Mouse (Mus musculus) stomach, postnatal 0 days (tissue): ENCODE measurements around the gene Adam1b. TPM values are rescaled to one million over a fixed set of nuclear protein-coding genes. Genes with fewer than 3 reads are reported as not detected.

Experiments used
- ATAC-seq: fragments of 200-750 bp; cut with Nextera tagmentation; 2 replicates; pipeline ENCODE4 v1.8.0; 2017; ENCODE audit not compliant: low FRiP score, low TSS enrichment
- DNase-seq: peaks from one replicate; pipeline ENCODE4 v3.0.0-alpha.2; 2016; ENCODE audit warnings: low spot score
- H3K27ac ChIP-seq: fragments of 300-500 bp; sonication (generic); replicated peaks from 2 replicates; pipeline ENCODE4 v1.5.1; 2014; ENCODE audit warnings: mild to moderate bottlenecking, control low read depth
- H3K27me3 ChIP-seq: fragments of 300-500 bp; sonication (generic); 2 replicates; pipeline ENCODE4 v1.6.1; 2014; ENCODE audit warnings: low read length; ENCODE audit not compliant: control insufficient read depth, insufficient read depth
- H3K36me3 ChIP-seq: fragments of 300-500 bp; sonication (generic); 2 replicates; pipeline ENCODE4 v1.6.1; 2014; ENCODE audit warnings: low read length, mixed read lengths; ENCODE audit not compliant: control insufficient read depth, insufficient read depth
- H3K4me1 ChIP-seq: fragments of 300-500 bp; sonication (generic); replicated peaks from 2 replicates; pipeline ENCODE4 v1.6.1; 2014; ENCODE audit warnings: antibody characterized with exemption; ENCODE audit not compliant: control insufficient read depth, insufficient read depth
- H3K4me2 ChIP-seq: fragments of 300-500 bp; sonication (generic); replicated peaks from 2 replicates; pipeline ENCODE4 v1.6.1; 2014; ENCODE audit warnings: low read depth, mild to moderate bottlenecking, control low read depth, moderate library complexity
- H3K4me3 ChIP-seq: fragments of 300-500 bp; sonication (generic); 2 replicates; pipeline ENCODE4 v1.5.1; 2014; ENCODE audit warnings: low read depth, low read length, control low read depth
- H3K9ac ChIP-seq: fragments of 300-500 bp; sonication (generic); 2 replicates; pipeline ENCODE4 v1.6.1; 2014; ENCODE audit warnings: mild to moderate bottlenecking, low read length, control low read depth, mixed read lengths
- H3K9me3 ChIP-seq: fragments of 300-500 bp; sonication (generic); 2 replicates; pipeline ENCODE4 v1.6.1; 2016; ENCODE audit warnings: low read length; ENCODE audit not compliant: control insufficient read depth
- CTCF ChIP-seq: IDR thresholded peaks from 2 replicates; pipeline ENCODE4 v1.5.1; 2016; ENCODE audit warnings: antibody characterized with exemption, low read depth, mild to moderate bottlenecking, moderate library complexity
- EP300 ChIP-seq: optimal IDR thresholded peaks from 2 replicates; pipeline ENCODE3; 2016; ENCODE audit warnings: antibody characterized with exemption
- WGBS: fragments of 180-500 bp; shearing (Covaris S2); extraction: QIAGEN DNeasy Blood & Tissue Kit; methylation state at CpG from one replicate; pipeline ENCODE4 v1.1.7; 2014; 5-methylcytosine and 5-hydroxymethylcytosine counted together
- polyA plus RNA-seq: library from polyadenylated mRNA; unstranded; fragments of >200 nt; fragmentation: Nextera tagmentation; extraction: Ambion mirVana; gene quantifications from 2 replicates; pipeline ENCODE4 v1.2.1, GENCODE M21; 2015

The Adam1b gene
- polyA plus RNA-seq, result not detected in 2 replicates

DNA sequence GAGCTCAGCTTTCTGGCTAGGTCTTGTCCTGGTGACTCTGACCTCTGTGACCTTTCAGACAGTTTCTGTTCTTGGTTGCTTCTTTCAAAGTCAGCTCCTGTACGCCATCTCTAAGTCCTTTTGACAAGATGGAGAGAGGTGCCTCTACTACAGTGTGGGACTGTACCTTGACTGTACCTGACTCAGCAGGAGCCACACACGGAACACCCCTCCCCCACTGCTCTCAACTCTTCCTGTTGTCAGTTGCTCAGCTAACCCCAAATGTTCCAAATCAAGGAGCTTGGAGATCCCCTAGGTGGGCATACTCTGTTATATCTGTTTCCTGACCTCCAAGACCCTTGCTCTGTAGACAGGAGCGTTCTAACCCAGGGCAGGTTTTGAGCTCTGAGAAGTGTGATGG, at the start of gene Adam1b:
Gene Adam1b, minus strand, starts transcription at position 205 of the 400 bp plus-strand sequence.
- 72% methylated on average over 3 of the region's 3 CpGs for WGBS
- H3K27ac ChIP-seq, result no peak within 1 kb of the TSS
- no peak for ATAC-seq

DNA sequence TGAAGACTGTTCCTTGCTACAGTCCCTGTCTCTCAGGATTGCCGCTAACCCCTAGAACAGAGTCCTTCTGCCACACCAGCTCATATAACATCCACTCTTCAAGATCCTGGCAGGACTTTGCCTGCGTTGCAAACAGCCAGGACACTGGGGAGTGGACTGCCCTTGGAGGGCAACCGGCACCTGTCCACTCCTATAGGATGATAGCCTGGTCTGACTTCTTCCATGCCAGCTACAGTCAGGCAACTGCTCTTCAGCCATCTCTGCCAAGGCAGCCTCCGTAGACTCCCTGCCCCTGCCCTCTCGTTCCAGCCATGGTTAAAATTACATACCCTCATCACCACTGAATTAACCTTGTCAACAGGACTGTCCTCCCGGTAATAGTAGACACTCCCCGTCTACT, 46.0 kb upstream of the Adam1b start:
- Histone ChIP-seq H3K4me2 (no peak overlapping the region), H3K36me3 (no peaks in the 10 kb centered on the region), H3K27me3 (no peaks in the 10 kb centered on the region), H3K27ac (no peak overlapping the region), H3K4me1 (0 out of 2 replicates have a peak, but pooled peaks cover 2% of the 10 kb centered on the region), H3K9ac (no peak overlapping the region), H3K4me3 (no peak overlapping the region), H3K9me3 (no peaks in the 10 kb centered on the region)
- no peak for TF ChIP-seq CTCF
- no peak for TF ChIP-seq EP300
- no peak for DNase-seq
- no peak for ATAC-seq
- 85% methylated on average over 7 of the region's 7 CpGs for WGBS

More for the DNA sequence above, at the start of gene Adam1b:
- no peaks in the 10 kb centered on the region for H3K9me3 ChIP-seq
- H3K4me1 ChIP-seq, result no peaks in the 10 kb centered on the region
- no peaks in the 10 kb centered on the region for H3K27me3 ChIP-seq
- TF ChIP-seq CTCF (no peak), EP300 (no peak)
- no peak within 1 kb of the TSS for H3K4me2 ChIP-seq
- no peak for DNase-seq
- no peaks in the 10 kb centered on the region for H3K36me3 ChIP-seq
- no peak within 1 kb of the TSS for H3K4me3 ChIP-seq
- no peak within 1 kb of the TSS for H3K9ac ChIP-seq

DNA sequence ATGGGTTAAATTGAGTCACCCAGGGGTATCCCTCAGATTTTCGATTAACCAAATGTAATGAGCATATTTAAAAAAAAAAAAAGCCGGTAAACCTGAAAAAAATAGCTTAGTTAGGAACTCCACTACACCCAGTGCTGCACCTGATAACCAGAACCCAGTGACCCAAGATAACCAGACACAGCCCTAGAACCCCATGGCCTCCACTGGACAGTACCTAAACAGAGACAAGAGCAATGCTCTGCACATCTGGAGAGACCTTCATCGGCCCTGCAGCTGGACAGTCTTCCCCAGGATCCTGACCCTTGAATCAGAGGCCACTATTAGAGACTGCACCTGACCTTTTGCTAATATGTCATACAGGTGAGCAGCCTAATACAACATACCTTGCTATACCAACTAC, 43.8 kb upstream of the Adam1b start:
- TF ChIP-seq EP300 (no peak), CTCF (no peak)
- Histone ChIP-seq H3K9me3 (no peaks in the 10 kb centered on the region), H3K4me1 (0 out of 2 replicates have a peak, but pooled peaks cover 2% of the 10 kb centered on the region), H3K27me3 (no peaks in the 10 kb centered on the region), H3K36me3 (no peaks in the 10 kb centered on the region), H3K27ac (no peak overlapping the region), H3K4me2 (no peak overlapping the region), H3K9ac (no peak overlapping the region), H3K4me3 (no peak overlapping the region)
- WGBS, result 92% methylated on average over 3 of the region's 3 CpGs
- DNase-seq (no peak), ATAC-seq (no peak)

DNA sequence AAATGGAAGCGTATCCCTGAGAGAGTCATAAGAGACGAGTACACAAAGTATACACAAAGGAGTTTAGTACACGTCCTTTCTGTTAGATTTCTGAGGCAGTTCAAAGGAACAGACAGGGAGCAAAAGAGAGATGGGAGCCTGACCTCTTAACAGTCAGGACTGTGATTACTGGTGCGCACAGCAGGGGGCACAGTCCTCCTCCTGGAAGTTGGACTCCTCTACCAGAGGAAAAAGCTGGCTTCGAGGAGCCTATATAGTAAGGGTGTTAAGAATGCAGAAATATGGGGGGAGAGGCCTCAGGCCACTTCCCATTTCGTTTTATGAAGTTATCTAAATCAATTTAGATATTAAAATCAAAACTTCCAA, 43.3 kb upstream of the Adam1b start:
- ATAC-seq (peak; percentile 55), DNase-seq (peak; percentile 69)
- H3K4me2 ChIP-seq, result peak overlapping the region; percentile 88
- TF ChIP-seq CTCF, result peak; percentile 83
- TF ChIP-seq EP300, result no peak
- H3K27ac ChIP-seq, result peak overlapping the region; percentile 95; the same call in 1 of the 2 replicates
- H3K4me1 ChIP-seq, result 0 out of 2 replicates have a peak, but pooled peaks cover 2% of the 10 kb centered on the region
- H3K9ac ChIP-seq, result peak overlapping the region; percentile 98
- WGBS, result 16% methylated on average over 6 of the region's 6 CpGs
- peak overlapping the region; percentile 93 for H3K4me3 ChIP-seq
- H3K9me3 ChIP-seq, result no peaks in the 10 kb centered on the region
- no peaks in the 10 kb centered on the region for H3K27me3 ChIP-seq
- no peaks in the 10 kb centered on the region for H3K36me3 ChIP-seq

DNA sequence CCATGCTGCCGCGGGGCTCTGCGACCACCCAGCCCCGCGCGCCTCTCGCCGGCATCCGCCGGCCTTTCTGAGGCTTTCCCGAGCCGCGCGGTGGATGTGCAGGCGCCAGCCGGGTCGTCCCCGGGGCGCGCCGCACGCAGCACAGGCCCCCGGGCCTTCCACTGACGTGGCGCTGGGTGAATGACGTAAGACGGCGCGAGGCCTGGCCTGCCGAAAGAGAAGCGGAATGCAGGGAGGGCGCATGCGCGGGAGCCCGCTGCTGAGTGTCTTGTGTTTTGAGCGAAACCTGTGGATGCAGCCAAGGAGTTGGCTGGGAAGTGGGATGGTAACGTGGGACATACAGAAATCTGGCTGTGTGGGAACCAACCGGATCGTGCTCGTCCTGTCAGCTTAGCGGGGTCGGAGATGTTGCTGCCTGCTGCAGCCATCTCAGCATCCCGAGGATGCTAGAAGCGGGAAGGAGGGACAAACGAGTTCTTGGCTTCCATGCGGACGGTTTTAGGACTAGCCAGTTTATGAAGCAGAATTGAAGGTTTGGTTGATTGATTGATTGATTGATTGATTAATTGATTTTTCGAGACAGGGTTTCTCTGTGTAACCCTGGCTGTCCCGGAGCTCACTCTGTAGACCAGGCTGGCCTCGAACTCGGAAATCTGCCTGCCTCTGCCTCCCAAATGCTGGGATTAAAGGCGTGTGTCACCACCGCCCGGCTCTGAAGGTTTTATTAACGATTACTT, 42.7 kb upstream of the Adam1b start, which contains the start of gene Mapkapk5:
Gene Mapkapk5, minus strand, starts transcription at position 113 of the 737 bp plus-strand sequence.
- Histone ChIP-seq H3K4me3 (peak within 1 kb of the TSS; percentile 93), H3K9me3 (no peaks in the 10 kb centered on the region), H3K27me3 (no peaks in the 10 kb centered on the region), H3K27ac (peak within 1 kb of the TSS; percentile 95), H3K36me3 (no peaks in the 10 kb centered on the region), H3K4me1 (0 out of 2 replicates have a peak, but pooled peaks cover 2% of the 10 kb centered on the region), H3K9ac (peak within 1 kb of the TSS; percentile 98), H3K4me2 (peak within 1 kb of the TSS; percentile 88)
- ATAC-seq (peak; percentile 94), DNase-seq (peak; percentile 96)
- 2% methylated on average over 55 of the region's 55 CpGs for WGBS
- TF ChIP-seq CTCF, result no peak
- peak; percentile 24 for TF ChIP-seq EP300
